Mouse (Mus musculus) adrenal gland, postnatal 4 days (tissue): ENCODE results near the gene Aspdh. TPM values are rescaled to one million over a fixed set of nuclear protein-coding genes. Genes with fewer than 3 reads are reported as not detected.

Source experiments
- DNase-seq, 2 experiments: peaks; one replicate each; pipeline ENCODE4 v3.0.0; 2021 to 2022; ENCODE audit warnings: low spot score in 2 of 2, mixed read lengths in 2 of 2
- microRNA-seq: library from miRNA; unstranded; fragments of <30 nt; microRNA quantifications from one replicate; pipeline ENCODE4 v1.2.0, GENCODE M21; 2021
- total RNA-seq, 2 experiments: library from RNA; stranded (reverse); gene quantifications; 2 replicates each; pipeline ENCODE4 v1.2.3; 2021

Aspdh gene
- total RNA-seq, 2 experiments from 2014 or later: 3.2 to 6.2 TPM

GRCm38 (mm10) chr7:44495992-44496770, 31.0 kb downstream of the Aspdh start, which contains the start of the genes Emc10 and Fam71e1:
Emc10 (minus strand) TSS chr7:44496529.
Fam71e1 (plus strand) TSS chr7:44496581.
- peak; percentile 94 for DNase-seq

DNA sequence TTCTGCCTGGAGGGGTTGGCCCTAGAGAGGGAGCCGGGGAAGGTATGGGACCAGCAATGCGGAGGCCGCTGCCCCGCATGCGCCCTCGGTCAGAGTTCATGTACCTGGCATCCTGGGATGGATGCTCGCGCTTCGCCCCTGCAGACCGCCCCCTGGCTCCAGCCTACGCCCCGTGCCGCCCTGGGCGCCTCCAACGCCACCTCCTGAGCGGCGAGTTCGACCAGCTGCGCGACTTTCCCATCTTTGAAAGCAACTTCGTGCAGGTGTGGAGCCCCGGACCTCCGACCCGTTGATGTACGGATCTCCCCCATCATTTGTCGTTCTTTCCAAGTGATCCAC, 31.5 kb downstream of the Aspdh start:
- DNase-seq: no peak

GRCm38 (mm10) chr7:44497361-44498055, 32.3 kb downstream of the Aspdh start:
- no peak for DNase-seq

DNA sequence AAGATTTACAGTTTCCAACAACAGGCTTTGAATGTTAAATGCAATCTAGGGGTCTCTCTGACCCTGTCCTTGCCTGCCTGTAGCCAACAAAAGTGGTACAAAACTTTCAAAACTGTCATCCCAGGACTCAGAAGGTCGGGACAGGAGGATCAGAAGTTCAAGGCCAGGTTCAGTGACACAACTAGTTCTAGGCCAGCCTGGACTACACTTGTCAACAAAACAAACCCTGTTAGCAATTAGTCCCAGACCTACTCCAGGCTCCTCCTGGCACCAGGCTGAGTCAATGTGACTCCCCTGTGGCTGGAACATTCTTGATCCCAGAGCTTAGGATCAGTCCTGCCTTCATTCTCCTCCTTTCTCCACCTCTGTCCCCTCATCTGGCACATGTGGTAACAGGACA, 33.7 kb downstream of the Aspdh start:
- no peak for DNase-seq

DNA sequence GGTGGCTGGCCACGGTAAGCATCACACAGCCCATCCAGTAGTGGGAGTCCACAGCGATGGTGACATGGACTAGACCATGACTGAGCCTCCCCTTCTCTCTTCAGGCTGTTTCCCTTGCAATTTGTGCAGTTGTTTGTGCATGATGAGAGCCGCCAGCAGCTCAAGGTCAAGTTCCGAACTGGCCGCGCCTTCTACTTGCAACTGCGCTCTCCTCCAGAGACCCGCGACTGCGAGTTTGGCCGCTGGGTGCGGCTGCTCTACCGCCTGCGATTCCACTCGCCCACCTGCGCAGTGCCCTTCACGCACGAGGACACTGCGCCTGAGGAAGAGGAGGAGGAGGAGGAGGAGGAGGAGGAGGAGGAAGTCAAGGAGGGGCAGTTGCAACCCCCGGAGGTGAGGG, 34.9 kb downstream of the Aspdh start:
- DNase-seq: no peak

- no peak for DNase-seq
These were observed 36.4 kb downstream of the Aspdh start for GRCm38 (mm10) chr7:44501563-44502115.

DNA sequence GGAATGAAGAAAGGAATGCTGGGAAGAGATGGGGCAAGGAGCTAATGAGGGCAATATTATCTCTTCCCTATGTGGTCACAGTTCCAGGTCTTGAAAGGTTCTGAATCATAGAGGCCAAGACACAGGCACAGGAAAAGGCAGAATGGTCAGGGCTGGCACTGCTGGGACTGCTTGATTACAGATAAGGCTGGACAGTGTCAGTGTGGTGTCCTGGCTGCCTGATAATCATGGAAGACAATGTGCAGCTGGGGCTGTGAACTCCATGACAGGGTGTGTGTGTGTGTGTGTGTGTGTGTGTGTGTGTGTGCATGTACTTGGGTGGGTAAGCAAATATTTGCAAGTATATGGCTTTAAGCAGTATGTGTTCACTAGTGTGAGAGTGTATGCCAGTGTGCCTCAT, 42.3 kb downstream of the Aspdh start:
- no peak for DNase-seq

Small RNAs within 50 kb of the gene (microRNA-seq; reads per million reads assigned to microRNA genes)
- gene Mir7052: 1.3 reads per million

Other genes with a start within 250 kb of the Aspdh start
- under 1 TPM in 1 of 2 experiments, not detected in 1; 0.59 TPM for gene Klk1b5, start 249.4 kb upstream of the Aspdh start, total RNA-seq
- 10 to 100 TPM in 1 of 2 experiments, not detected in 1; 41.2 TPM for gene Klk1, start 240.0 kb upstream of the Aspdh start, total RNA-seq
- gene Gm36864, start 229.2 kb upstream of the Aspdh start, total RNA-seq: not detected
- gene 1700028J19Rik, start 218.7 kb upstream of the Aspdh start, total RNA-seq: 1 to 10 TPM in 1 of 2 experiments, under 1 TPM in 1; 0.96 to 1.2 TPM
- 100 to 1,000 TPM; 210 to 226 TPM for gene 2410002F23Rik, start 218.7 kb upstream of the Aspdh start, total RNA-seq
- gene Acp4, start 208.0 kb upstream of the Aspdh start, total RNA-seq: not detected
- gene Gm15517, start 203.9 kb upstream of the Aspdh start, total RNA-seq: not detected
- gene Clec11a, start 158.5 kb upstream of the Aspdh start, total RNA-seq: 1 to 10 TPM; 6.0 to 7.1 TPM
- gene Shank1, start 155.1 kb upstream of the Aspdh start, total RNA-seq: 10 to 100 TPM; 12.0 to 16.9 TPM
- gene Syt3, start 81.3 kb upstream of the Aspdh start, total RNA-seq: 1 to 10 TPM; 3.6 to 4.4 TPM
- 1 to 10 TPM; 1.0 to 2.0 TPM for gene 1700008O03Rik, start 79.6 kb upstream of the Aspdh start, total RNA-seq
- gene Lrrc4b, start 36.4 kb upstream of the Aspdh start, total RNA-seq: 10 to 100 TPM; 18.7 to 18.8 TPM
- gene Josd2, start 2.6 kb downstream of the Aspdh start, total RNA-seq: 10 to 100 TPM; 40.3 to 48.1 TPM
- gene Emc10, start 31.1 kb downstream of the Aspdh start, total RNA-seq: 10 to 100 TPM; 84.1 to 90.2 TPM
- 10 to 100 TPM; 21.6 to 22.7 TPM for gene Fam71e1, start 31.2 kb downstream of the Aspdh start, total RNA-seq
- gene Mybpc2, start 59.3 kb downstream of the Aspdh start, total RNA-seq: 1 to 10 TPM; 6.6 to 9.9 TPM
- gene Spib, start 66.7 kb downstream of the Aspdh start, total RNA-seq: 1 to 10 TPM in 1 of 2 experiments, under 1 TPM in 1; 0.84 to 2.9 TPM
- 10 to 100 TPM; 41.4 to 49.3 TPM for gene Pold1, start 83.5 kb downstream of the Aspdh start, total RNA-seq
- 100 to 1,000 TPM; 128 to 129 TPM for gene Nr1h2, start 88.6 kb downstream of the Aspdh start, total RNA-seq
- 10 to 100 TPM in 1 of 2 experiments, 1 to 10 TPM in 1; 2.5 to 18.3 TPM for gene Napsa, start 107.0 kb downstream of the Aspdh start, total RNA-seq
- gene Kcnc3, start 125.3 kb downstream of the Aspdh start, total RNA-seq: 1 to 10 TPM; 7.6 to 9.9 TPM
- 1 to 10 TPM; 7.0 to 8.2 TPM for gene Myh14, start 205.5 kb downstream of the Aspdh start, total RNA-seq
- gene Izumo2, start 243.4 kb downstream of the Aspdh start, total RNA-seq: not detected